Mouse (Mus musculus) cerebellum, adult 18-20 months (tissue): Measurements from ENCODE around the gene E130114P18Rik.

Experiments used
- DNase-seq, 2 experiments: peaks; one replicate each; pipeline ENCODE4 v3.0.0; 2021

The E130114P18Rik gene

GRCm38 (mm10) chr4:97777706-97778176 is at the start of gene E130114P18Rik:
E130114P18Rik (minus strand) TSS chr4:97778078.
- DNase-seq: peak; percentile 67 to 74

GRCm38 (mm10) chr4:97827115-97827514 is 49.2 kb upstream of the E130114P18Rik start:
- no peak for DNase-seq

GRCm38 (mm10) chr4:97825841-97826240 is 48.0 kb upstream of the E130114P18Rik start:
- no peak for DNase-seq

- no peak for DNase-seq
These were observed 47.6 kb upstream of the E130114P18Rik start for GRCm38 (mm10) chr4:97825432-97825831.

GRCm38 (mm10) chr4:97824451-97824850 is 46.6 kb upstream of the E130114P18Rik start:
- no peak for DNase-seq

GRCm38 (mm10) chr4:97823512-97823911 is 45.6 kb upstream of the E130114P18Rik start:
- DNase-seq: no peak

GRCm38 (mm10) chr4:97821556-97822251 is 43.8 kb upstream of the E130114P18Rik start:
- DNase-seq: no peak

GRCm38 (mm10) chr4:97820474-97821259 is 42.8 kb upstream of the E130114P18Rik start:
- DNase-seq: no peak

GRCm38 (mm10) chr4:97819101-97819500 is 41.2 kb upstream of the E130114P18Rik start:
- no peak for DNase-seq

GRCm38 (mm10) chr4:97818498-97818897 is 40.6 kb upstream of the E130114P18Rik start:
- DNase-seq: no peak

GRCm38 (mm10) chr4:97817741-97818140 is 39.9 kb upstream of the E130114P18Rik start:
- no peak for DNase-seq

GRCm38 (mm10) chr4:97816753-97817152 is 38.9 kb upstream of the E130114P18Rik start:
- no peak for DNase-seq

GRCm38 (mm10) chr4:97816001-97816400 is 38.1 kb upstream of the E130114P18Rik start:
- DNase-seq: no peak

- no peak for DNase-seq
These were observed 36.6 kb upstream of the E130114P18Rik start for GRCm38 (mm10) chr4:97814515-97814914.

GRCm38 (mm10) chr4:97813996-97814395 is 36.1 kb upstream of the E130114P18Rik start:
- DNase-seq: no peak

- no peak for DNase-seq
These were observed 35.2 kb upstream of the E130114P18Rik start for GRCm38 (mm10) chr4:97813035-97813434.

- DNase-seq: no peak
These were observed 32.6 kb upstream of the E130114P18Rik start for GRCm38 (mm10) chr4:97810348-97810939.

- no peak for DNase-seq
These were observed 31.9 kb upstream of the E130114P18Rik start for GRCm38 (mm10) chr4:97809582-97810295.

- no peak for DNase-seq
These were observed 31.0 kb upstream of the E130114P18Rik start for GRCm38 (mm10) chr4:97808885-97809284.

GRCm38 (mm10) chr4:97806924-97807323 is 29.0 kb upstream of the E130114P18Rik start:
- DNase-seq: no peak

GRCm38 (mm10) chr4:97805896-97806808 is 28.3 kb upstream of the E130114P18Rik start:
- DNase-seq: no peak

- no peak for DNase-seq
These were observed 27.4 kb upstream of the E130114P18Rik start for GRCm38 (mm10) chr4:97805255-97805654.
